Mouse (Mus musculus): ENCODE data around the gene Myo15. TPM values are rescaled to one million over a fixed set of nuclear protein-coding genes. Genes with fewer than 3 reads are reported as not detected.
A peak's percentile ranks its signal among the peaks of the same experiment; 100 is the strongest.
"Not testable (repeated sequence)": the region's sequence is repeated elsewhere in the genome, so short reads cannot be mapped to it uniquely, and the experiment has no call there.

The Myo15 gene
- 0.18 and 0.19 TPM in 2 replicates for polyA plus RNA-seq (2015; fragmentation: Nextera tagmentation; extraction: Ambion mirVana)

GRCm38 (mm10) chr11:60469039-60469438 lies at the start of gene Myo15:
Gene Myo15, plus strand, starts transcription at chr11:60469339.
- H3K27me3 ChIP-seq (replicated peaks): no peaks in the 10 kb centered on the region
- no peak within 1 kb of the TSS for H3K27ac ChIP-seq
- no peak within 1 kb of the TSS for H3K4me3 ChIP-seq (replicated peaks)
- no peak for ATAC-seq
- no peaks in the 10 kb centered on the region for H3K4me1 ChIP-seq (replicated peaks)
- H3K4me2 ChIP-seq (replicated peaks): no peak within 1 kb of the TSS
- peaks cover 43% of the 10 kb centered on the region for H3K36me3 ChIP-seq
- no peak within 1 kb of the TSS for H3K9ac ChIP-seq
- no peaks in the 10 kb centered on the region for H3K9me3 ChIP-seq
- WGBS: 92% methylated on average over 3 of the region's 3 CpGs

- no peak overlapping the region for H3K27ac ChIP-seq
- WGBS: 60% methylated on average over 6 of the region's 6 CpGs
- H3K4me3 ChIP-seq (replicated peaks): no peak overlapping the region
- ATAC-seq: no peak
- H3K9ac ChIP-seq: no peak overlapping the region
- H3K4me2 ChIP-seq (replicated peaks): no peak overlapping the region
- H3K36me3 ChIP-seq: no peaks in the 10 kb centered on the region
- H3K9me3 ChIP-seq: no peaks in the 10 kb centered on the region
- H3K4me1 ChIP-seq (replicated peaks): peaks cover 10% of the 10 kb centered on the region
- no peaks in the 10 kb centered on the region for H3K27me3 ChIP-seq (replicated peaks)
These were observed 47.0 kb upstream of the Myo15 start for GRCm38 (mm10) chr11:60422046-60422668.

GRCm38 (mm10) chr11:60423006-60423405 lies 46.1 kb upstream of the Myo15 start:
- Histone ChIP-seq H3K27me3 (replicated peaks) (no peaks in the 10 kb centered on the region), H3K9me3 (no peaks in the 10 kb centered on the region), H3K9ac (no peak overlapping the region), H3K36me3 (no peaks in the 10 kb centered on the region), H3K4me1 (replicated peaks) (peaks cover 10% of the 10 kb centered on the region), H3K4me2 (replicated peaks) (no peak overlapping the region), H3K4me3 (replicated peaks) (no peak overlapping the region), H3K27ac (no peak overlapping the region)
- 69% methylated on average over 1 of the region's 1 CpGs for WGBS
- ATAC-seq: no peak

DNA sequence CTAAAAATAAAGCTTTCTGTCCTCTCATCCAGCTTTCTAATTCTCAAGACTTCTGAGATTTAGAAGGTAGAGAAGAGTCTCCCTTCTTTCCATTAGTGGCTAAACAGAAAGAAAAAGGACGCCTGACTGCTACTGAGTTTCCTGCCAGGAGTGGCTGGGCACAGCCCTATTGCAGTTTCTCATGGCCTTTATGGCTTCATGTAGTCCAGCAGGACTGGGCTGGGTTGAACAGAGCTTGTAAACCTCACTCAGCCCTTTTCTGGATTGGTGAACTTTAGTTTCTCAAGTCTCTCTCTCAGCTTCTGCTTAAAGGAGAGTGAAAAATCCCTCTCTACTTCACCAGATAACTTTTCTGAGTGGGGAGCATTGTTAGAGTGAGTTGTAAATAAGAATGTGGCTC lies 42.7 kb upstream of the Myo15 start:
- peak overlapping the region; percentile 24; the same call in 1 of the 2 replicates for H3K27ac ChIP-seq
- H3K36me3 ChIP-seq: no peaks in the 10 kb centered on the region; the same call in 1 of the 2 replicates
- no peaks in the 10 kb centered on the region for H3K4me1 ChIP-seq (replicated peaks)
- no peak overlapping the region for H3K4me2 ChIP-seq (replicated peaks)
- no peak overlapping the region for H3K4me3 ChIP-seq (replicated peaks)
- 70% methylated on average over 1 of the region's 1 CpGs for WGBS
- peak; percentile 49; the same call in 1 of the 2 replicates for ATAC-seq
- no peaks in the 10 kb centered on the region for H3K9me3 ChIP-seq
- no peaks in the 10 kb centered on the region for H3K27me3 ChIP-seq (replicated peaks)
- no peak overlapping the region for H3K9ac ChIP-seq

- Histone ChIP-seq H3K9me3 (no peaks in the 10 kb centered on the region), H3K36me3 (peaks cover 3% of the 10 kb centered on the region; the same call in 1 of the 2 replicates), H3K4me2 (replicated peaks) (no peak overlapping the region), H3K4me3 (replicated peaks) (no peak overlapping the region), H3K27me3 (replicated peaks) (no peaks in the 10 kb centered on the region), H3K9ac (no peak overlapping the region), H3K27ac (peak overlapping the region; percentile 20; the same call in 1 of the 2 replicates), H3K4me1 (replicated peaks) (no peaks in the 10 kb centered on the region)
- ATAC-seq: peak; percentile 79
- 70% methylated on average over 3 of the region's 3 CpGs for WGBS
These were observed 41.5 kb upstream of the Myo15 start for GRCm38 (mm10) chr11:60427628-60428027.

GRCm38 (mm10) chr11:60433501-60433900 lies 35.6 kb upstream of the Myo15 start:
- Histone ChIP-seq H3K9me3 (no peaks in the 10 kb centered on the region), H3K4me2 (replicated peaks) (no peak overlapping the region), H3K27ac (no peak overlapping the region), H3K9ac (no peak overlapping the region), H3K4me1 (replicated peaks) (no peaks in the 10 kb centered on the region), H3K27me3 (replicated peaks) (no peaks in the 10 kb centered on the region), H3K4me3 (replicated peaks) (no peak overlapping the region), H3K36me3 (peaks cover 7% of the 10 kb centered on the region; the same call in 1 of the 2 replicates)
- no peak for ATAC-seq

DNA sequence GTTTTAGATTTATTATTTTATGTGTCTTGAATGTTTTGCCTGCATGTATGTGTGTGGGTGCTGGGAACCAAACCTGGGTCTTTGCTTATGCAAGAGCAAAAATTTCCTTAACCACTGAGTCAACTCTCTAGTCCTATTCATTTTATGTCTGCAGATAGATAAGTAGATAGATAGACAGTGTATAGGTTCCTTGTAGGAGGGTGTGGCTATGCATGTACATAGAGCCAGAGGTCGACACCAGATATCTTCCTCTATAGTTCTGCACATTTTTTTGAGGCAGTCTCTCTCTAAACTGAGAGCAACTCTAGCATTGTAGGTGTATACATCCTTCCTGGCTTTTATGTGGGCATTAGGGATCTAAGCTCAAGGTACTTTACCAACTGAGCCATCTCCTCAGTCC lies 34.0 kb upstream of the Myo15 start:
- no peak overlapping the region for H3K4me2 ChIP-seq (replicated peaks)
- WGBS: 83% methylated on average over 1 of the region's 1 CpGs
- no peaks in the 10 kb centered on the region for H3K9me3 ChIP-seq
- no peak overlapping the region for H3K4me3 ChIP-seq (replicated peaks)
- no peak overlapping the region for H3K9ac ChIP-seq
- no peak overlapping the region for H3K27ac ChIP-seq
- H3K36me3 ChIP-seq: peaks cover 7% of the 10 kb centered on the region; the same call in 1 of the 2 replicates
- no peaks in the 10 kb centered on the region for H3K4me1 ChIP-seq (replicated peaks)
- no peak for ATAC-seq
- no peaks in the 10 kb centered on the region for H3K27me3 ChIP-seq (replicated peaks)

DNA sequence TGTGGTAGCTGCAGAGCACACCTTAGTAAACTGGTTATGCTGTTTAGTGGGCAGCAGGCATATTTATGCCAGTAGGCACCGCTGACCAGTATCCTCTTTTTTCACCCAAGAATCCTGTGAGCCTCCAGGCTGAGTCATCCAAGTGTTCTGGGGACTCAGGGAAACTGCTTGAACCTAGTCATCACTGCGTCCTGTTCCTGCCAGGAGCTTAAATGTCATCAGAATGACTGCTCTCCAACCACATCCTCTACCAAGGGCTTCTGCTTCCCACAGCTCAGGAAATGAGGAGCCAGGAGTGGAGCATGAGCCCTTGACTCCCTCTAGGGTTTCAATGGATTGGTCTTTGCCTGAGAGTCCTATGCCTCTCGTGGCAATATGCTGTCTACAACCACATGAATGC lies 32.5 kb upstream of the Myo15 start:
- no peak overlapping the region for H3K4me2 ChIP-seq (replicated peaks)
- no peak for ATAC-seq
- no peak overlapping the region for H3K4me3 ChIP-seq (replicated peaks)
- no peaks in the 10 kb centered on the region for H3K27me3 ChIP-seq (replicated peaks)
- H3K9ac ChIP-seq: no peak overlapping the region
- H3K9me3 ChIP-seq: no peaks in the 10 kb centered on the region
- 89% methylated on average over 3 of the region's 3 CpGs for WGBS
- H3K27ac ChIP-seq: no peak overlapping the region
- H3K36me3 ChIP-seq: peaks cover 7% of the 10 kb centered on the region; the same call in 1 of the 2 replicates
- H3K4me1 ChIP-seq (replicated peaks): no peaks in the 10 kb centered on the region

- not testable (repeated sequence) for H3K9ac ChIP-seq; H3K27ac ChIP-seq; H3K9me3 ChIP-seq; ATAC-seq; H3K4me1 ChIP-seq (replicated peaks); H3K4me2 ChIP-seq (replicated peaks); H3K4me3 ChIP-seq (replicated peaks); H3K27me3 ChIP-seq (replicated peaks)
- H3K36me3 ChIP-seq: peaks cover 14% of the 10 kb centered on the region
- 16% methylated on average over 1 of the region's 1 CpGs for WGBS
These were observed 29.5 kb upstream of the Myo15 start for GRCm38 (mm10) chr11:60439621-60440020.

DNA sequence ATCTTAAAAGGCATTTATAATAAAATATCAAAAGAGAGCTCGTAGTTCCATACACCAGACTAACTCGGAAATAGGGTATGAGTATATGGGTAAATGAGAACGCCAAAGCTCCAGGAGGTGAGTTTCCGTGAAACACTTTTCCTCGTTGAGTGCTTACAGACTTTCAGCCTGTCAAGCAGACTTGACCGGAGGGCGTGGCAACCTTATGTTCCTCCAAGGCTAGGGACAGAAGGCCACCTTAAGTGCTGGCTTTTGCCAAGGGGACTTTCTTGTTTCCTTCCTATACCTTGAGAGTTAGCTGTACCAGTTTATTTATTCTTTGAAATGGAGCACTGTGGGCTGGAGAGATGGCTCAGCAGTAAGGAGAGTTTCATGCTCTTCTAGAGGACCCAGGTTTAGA lies 29.0 kb upstream of the Myo15 start:
- no peak overlapping the region for H3K4me3 ChIP-seq (replicated peaks)
- 33% methylated on average over 7 of the region's 7 CpGs for WGBS
- no peak overlapping the region for H3K27ac ChIP-seq
- no peak overlapping the region for H3K4me2 ChIP-seq (replicated peaks)
- H3K36me3 ChIP-seq: peaks cover 14% of the 10 kb centered on the region
- no peaks in the 10 kb centered on the region for H3K4me1 ChIP-seq (replicated peaks)
- H3K9ac ChIP-seq: no peak overlapping the region
- no peaks in the 10 kb centered on the region for H3K27me3 ChIP-seq (replicated peaks)
- ATAC-seq: no peak
- no peaks in the 10 kb centered on the region for H3K9me3 ChIP-seq

GRCm38 (mm10) chr11:60442896-60443295 lies 26.2 kb upstream of the Myo15 start:
- H3K27ac ChIP-seq: no peak overlapping the region
- no peaks in the 10 kb centered on the region for H3K9me3 ChIP-seq
- WGBS: 90% methylated on average over 6 of the region's 6 CpGs
- ATAC-seq: no peak
- H3K4me3 ChIP-seq (replicated peaks): no peak overlapping the region
- H3K4me1 ChIP-seq (replicated peaks): no peaks in the 10 kb centered on the region
- no peaks in the 10 kb centered on the region for H3K27me3 ChIP-seq (replicated peaks)
- H3K9ac ChIP-seq: no peak overlapping the region
- no peak overlapping the region for H3K4me2 ChIP-seq (replicated peaks)
- peaks cover 14% of the 10 kb centered on the region for H3K36me3 ChIP-seq

DNA sequence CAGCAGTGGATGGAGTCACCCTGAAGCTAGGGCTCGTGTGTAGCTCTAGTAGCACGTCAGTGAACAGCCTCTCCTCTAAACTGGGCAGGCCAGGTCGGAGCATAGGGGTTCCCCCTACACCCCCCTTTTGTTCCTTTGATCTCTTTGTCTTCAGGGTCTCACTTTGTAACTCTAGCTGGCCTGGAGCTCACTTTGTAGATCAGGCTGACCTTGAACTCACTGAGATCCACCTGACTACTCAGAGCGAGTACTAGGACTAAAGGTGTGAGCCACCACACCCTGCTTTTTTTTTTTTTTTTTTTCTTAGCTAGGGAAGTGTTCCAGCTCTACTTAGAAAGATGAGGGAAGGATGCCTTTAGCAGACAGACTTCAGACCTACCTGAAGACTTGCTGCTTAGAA lies 25.1 kb upstream of the Myo15 start:
- no peak for ATAC-seq
- no peak overlapping the region for H3K9ac ChIP-seq
- H3K9me3 ChIP-seq: no peaks in the 10 kb centered on the region
- no peaks in the 10 kb centered on the region for H3K27me3 ChIP-seq (replicated peaks)
- H3K4me1 ChIP-seq (replicated peaks): no peaks in the 10 kb centered on the region
- H3K4me3 ChIP-seq (replicated peaks): no peak overlapping the region
- H3K27ac ChIP-seq: no peak overlapping the region
- no peak overlapping the region for H3K4me2 ChIP-seq (replicated peaks)
- WGBS: 71% methylated on average over 4 of the region's 4 CpGs
- peaks cover 14% of the 10 kb centered on the region for H3K36me3 ChIP-seq

- 4% methylated on average over 27 of the region's 27 CpGs for WGBS
- Histone ChIP-seq H3K27ac (peak within 1 kb of the TSS; percentile 13; the same call in 1 of the 2 replicates), H3K4me3 (replicated peaks) (peak within 1 kb of the TSS; percentile 67), H3K9me3 (no peaks in the 10 kb centered on the region), H3K9ac (peak within 1 kb of the TSS; percentile 51), H3K4me2 (replicated peaks) (peak within 1 kb of the TSS; percentile 74), H3K36me3 (peaks cover 14% of the 10 kb centered on the region), H3K27me3 (replicated peaks) (no peaks in the 10 kb centered on the region), H3K4me1 (replicated peaks) (peaks cover 10% of the 10 kb centered on the region)
- ATAC-seq: peak; percentile 93
These were observed 14.9 kb upstream of the Myo15 start, which contains the start of gene Drg2 for GRCm38 (mm10) chr11:60454080-60454744. Gene Drg2, plus strand, starts transcription at chr11:60454591.

All from intestine, embryonic 15.5 days (tissue).